11 mouse cellular contexts compared by ENCODE assay signal in the genomic region with DNA sequence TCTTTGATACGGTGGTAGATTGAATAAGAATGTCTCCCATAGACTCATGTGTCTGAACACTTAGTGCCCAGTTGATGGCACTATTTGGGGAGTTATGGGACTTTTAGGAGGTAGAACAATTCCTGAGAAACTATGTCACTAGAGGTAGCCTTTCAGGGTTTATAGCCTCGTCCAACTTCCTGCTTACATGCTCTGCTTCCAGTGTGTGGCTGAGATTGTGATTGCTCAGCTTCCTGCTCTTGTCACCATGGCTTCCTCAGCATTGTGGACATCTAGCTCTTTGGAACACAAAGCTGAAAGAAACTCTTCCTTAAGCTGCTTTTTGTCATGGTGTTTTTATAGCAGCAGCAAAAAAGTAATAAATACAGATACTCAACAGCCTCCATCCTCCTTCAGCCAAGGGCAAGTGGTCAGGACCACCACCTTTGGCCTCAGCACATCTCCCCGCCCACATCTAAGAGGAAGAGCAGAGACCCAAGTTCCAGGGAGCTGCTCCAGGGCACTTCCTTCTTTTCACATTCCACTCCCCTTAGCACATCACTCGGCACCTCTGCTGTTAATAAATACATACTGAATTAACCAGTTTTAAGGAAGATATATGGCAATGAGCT.
DNase-seq lines count a peak whose midpoint lies in the region; ATAC-seq and TF ChIP-seq lines count a peak whose summit lies in the region.
"Had no signal": no experiment of that assay in that cellular context is flagged by ENCODE, and none has a peak within 500 bp of the region (broad histone marks: within the 10 kb centered on the region; RNA-seq: fewer than 3 reads in every experiment).

No protein-coding gene starts in this region.

- DNase-seq in heart, adult 8-10 months (ENCODE audit: low spot score), result no peak
- DNase-seq in NIH3T3 (ENCODE audit: low read depth), result peak; percentile 35
- peak; percentile 29 to 41 for DNase-seq in kidney, postnatal 36 days
- DNase-seq in left cerebral cortex, postnatal 4 days, result no peak
- DNase-seq in cerebellum, adult 2 months, result no peak

- peaks cover 22% of the 10 kb centered on the region for H3K36me3 ChIP-seq in heart, embryonic 14.5 days (ENCODE audit: control insufficient read depth, insufficient read depth, low read length)
- no peaks in the 10 kb centered on the region for H3K36me3 ChIP-seq in heart, embryonic 16.5 days (ENCODE audit: control insufficient read depth, insufficient read depth)
- H3K36me3 ChIP-seq in forebrain, embryonic 15.5 days, result no peaks in the 10 kb centered on the region
- H3K36me3 ChIP-seq: midbrain, embryonic 12.5 days had no signal

- H3K4me2 ChIP-seq in heart, embryonic 14.5 days (ENCODE audit: low read length), result no peak overlapping the region
- no peak overlapping the region for H3K4me2 ChIP-seq in heart, embryonic 16.5 days (ENCODE audit: low read depth, low read length)
- no peak overlapping the region for H3K4me2 ChIP-seq in forebrain, embryonic 15.5 days (replicated peaks)
- H3K4me2 ChIP-seq: limb, embryonic 12.5 days; midbrain, embryonic 12.5 days had no signal

- H3K27me3 ChIP-seq in heart, embryonic 14.5 days (ENCODE audit: control insufficient read depth, insufficient read depth, low read length), result no peaks in the 10 kb centered on the region
- no peaks in the 10 kb centered on the region for H3K27me3 ChIP-seq in heart, embryonic 16.5 days (ENCODE audit: control insufficient read depth, insufficient read depth, low read length)
- no peaks in the 10 kb centered on the region for H3K27me3 ChIP-seq in forebrain, embryonic 15.5 days
- no peaks in the 10 kb centered on the region for H3K27me3 ChIP-seq in cerebellum, adult 2 months (ENCODE audit: control insufficient read depth, insufficient read depth, low read length)
- H3K27me3 ChIP-seq: CH12.LX; limb, embryonic 12.5 days; midbrain, embryonic 12.5 days had no signal

- TF ChIP-seq CTCF in cerebellum, adult 2 months (IDR thresholded peaks at IDR 0.05; ENCODE audit: borderline replicate concordance, insufficient read depth, low read depth, low read length), result no peak

- H3K9ac ChIP-seq in heart, embryonic 14.5 days (ENCODE audit: low read length), result no peak overlapping the region
- no peak overlapping the region for H3K9ac ChIP-seq in heart, embryonic 16.5 days (ENCODE audit: low read length)
- H3K9ac ChIP-seq in forebrain, embryonic 15.5 days (replicated peaks), result no peak overlapping the region
- H3K9ac ChIP-seq: limb, embryonic 12.5 days; midbrain, embryonic 12.5 days had no signal

- no peaks in the 10 kb centered on the region for H3K9me3 ChIP-seq in heart, embryonic 14.5 days (ENCODE audit: control insufficient read depth, low read length)
- no peaks in the 10 kb centered on the region for H3K9me3 ChIP-seq in heart, embryonic 16.5 days (replicated peaks; ENCODE audit: control insufficient read depth, low read length)
- no peaks in the 10 kb centered on the region for H3K9me3 ChIP-seq in forebrain, embryonic 15.5 days
- H3K9me3 ChIP-seq: limb, embryonic 12.5 days; midbrain, embryonic 12.5 days had no signal

- H3K27ac ChIP-seq in heart, embryonic 14.5 days (replicated peaks in 1 of 2; ENCODE audit: control insufficient read depth in 1 of 2, insufficient read depth in 1 of 2, low read depth in 2 of 2, low read length in 2 of 2), result peak overlapping the region; percentile 68 to 69
- H3K27ac ChIP-seq in heart, embryonic 16.5 days (ENCODE audit: low read length), result peak overlapping the region; percentile 60
- no peak overlapping the region for H3K27ac ChIP-seq in forebrain, embryonic 15.5 days (replicated peaks)
- no peak overlapping the region for H3K27ac ChIP-seq in cerebellum, adult 2 months (ENCODE audit: insufficient read depth, low read length)
- H3K27ac ChIP-seq: midbrain, embryonic 12.5 days had no signal

- H3K4me1 ChIP-seq in heart, embryonic 14.5 days (ENCODE audit: control insufficient read depth in 2 of 2, insufficient read depth in 2 of 2, low read length in 2 of 2), result peaks cover 17 to 24% of the 10 kb centered on the region in 2 experiments
- H3K4me1 ChIP-seq in heart, embryonic 16.5 days (ENCODE audit: control insufficient read depth, insufficient read depth, low read length), result peaks cover 15% of the 10 kb centered on the region
- H3K4me1 ChIP-seq in forebrain, embryonic 15.5 days, result no peaks in the 10 kb centered on the region
- H3K4me1 ChIP-seq in cerebellum, adult 2 months (ENCODE audit: control insufficient read depth, insufficient read depth, low read length), result peaks cover 6% of the 10 kb centered on the region; the same call in 1 of the 2 replicates
- H3K4me1 ChIP-seq: midbrain, embryonic 12.5 days had no signal

- no peak overlapping the region for H3K4me3 ChIP-seq in heart, embryonic 14.5 days (ENCODE audit: control insufficient read depth in 1 of 2, insufficient read depth in 1 of 2, low read depth in 1 of 2, low read length in 2 of 2)
- no peak overlapping the region for H3K4me3 ChIP-seq in heart, embryonic 16.5 days (ENCODE audit: low read length)
- H3K4me3 ChIP-seq in forebrain, embryonic 15.5 days, result no peak overlapping the region
- H3K4me3 ChIP-seq in cerebellum, adult 2 months (replicated peaks; ENCODE audit: insufficient read depth, low read depth, low read length), result no peak overlapping the region
- H3K4me3 ChIP-seq: limb, embryonic 12.5 days; midbrain, embryonic 12.5 days had no signal

- WGBS in heart, embryonic 14.5 days, result 64% methylated on average over 4 of the region's 4 CpGs
- WGBS in heart, embryonic 16.5 days, result 60% methylated on average over 4 of the region's 4 CpGs
- WGBS in forebrain, embryonic 15.5 days, result 83% methylated on average over 4 of the region's 4 CpGs
- WGBS in cerebellum, adult 2 months, result 86% methylated on average over 4 of the region's 4 CpGs

- ATAC-seq in heart, embryonic 14.5 days (ENCODE audit: insufficient number of reproducible peaks, insufficient read depth, low FRiP score, low read depth), result 0 out of 2 replicates have a peak, but pooled peaks have one; percentile 19
- ATAC-seq in heart, embryonic 16.5 days (replicated peaks; ENCODE audit: extremely low read depth, insufficient read depth, low FRiP score), result 0 out of 2 replicates have a peak, but pooled peaks have one; percentile 50
- no peak for ATAC-seq in forebrain, embryonic 15.5 days (replicated peaks)

- intact Hi-C loops in left cerebral cortex, postnatal 4 days (cut with DNase I), result no loop called here

- no peak for TF ChIP-seq POLR2A in cerebellum, adult 2 months (IDR thresholded peaks at IDR 0.05; ENCODE audit: borderline replicate concordance, insufficient read depth, low read length)

Comparison
In these comparisons a context has a peak if more than half of its experiments do, and no peak if none do; other contexts are left out.
1. H3K27ac ChIP-seq: peak in heart, embryonic 14.5 days (2 of 2) and heart, embryonic 16.5 days (single experiment); none in forebrain, embryonic 15.5 days (single experiment) and cerebellum, adult 2 months (single experiment).
2. DNase-seq: peak in NIH3T3 (single experiment) and kidney, postnatal 36 days (2 of 2); none in heart, adult 8-10 months (single experiment), left cerebral cortex, postnatal 4 days (single experiment) and cerebellum, adult 2 months (0 of 2).